Mouse (Mus musculus): ENCODE results near the gene Stx6. TPM values are rescaled to one million over a fixed set of nuclear protein-coding genes. Genes with fewer than 3 reads are reported as not detected.

Stx6 gene
- total and polyA plus RNA-seq, 3 experiments, result 26.0 to 33.4 (median 31.8) TPM

DNA sequence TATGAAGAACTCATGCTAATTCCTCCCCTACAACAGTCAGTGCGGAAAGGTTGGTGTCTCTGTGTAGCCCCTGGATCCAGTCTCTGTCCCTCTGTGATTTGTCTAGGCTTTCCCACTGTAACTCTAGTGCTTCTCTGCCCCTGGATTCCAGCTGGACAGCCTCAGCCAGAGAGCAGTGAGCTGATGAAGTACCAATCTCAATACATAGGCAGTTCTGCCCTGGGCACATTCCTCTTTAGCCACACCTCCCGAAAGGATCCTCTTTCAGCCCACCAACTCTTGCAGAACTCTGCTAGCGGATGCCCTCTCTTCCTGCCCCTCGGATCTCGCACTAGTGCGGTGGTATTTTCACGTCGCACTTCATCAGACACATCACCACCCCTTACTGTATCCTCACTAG lies 23.6 kb upstream of the Stx6 start:
- dilution Hi-C loops (cut with MboI; ENCODE audit: extremely low pct_ligation_motif_present, extremely low pct_unique_long_range_greater_than_20kb, low sequenced_read_pairs), result no loop called here
- DNase-seq (ENCODE audit: extremely low read depth), result no peak

DNA sequence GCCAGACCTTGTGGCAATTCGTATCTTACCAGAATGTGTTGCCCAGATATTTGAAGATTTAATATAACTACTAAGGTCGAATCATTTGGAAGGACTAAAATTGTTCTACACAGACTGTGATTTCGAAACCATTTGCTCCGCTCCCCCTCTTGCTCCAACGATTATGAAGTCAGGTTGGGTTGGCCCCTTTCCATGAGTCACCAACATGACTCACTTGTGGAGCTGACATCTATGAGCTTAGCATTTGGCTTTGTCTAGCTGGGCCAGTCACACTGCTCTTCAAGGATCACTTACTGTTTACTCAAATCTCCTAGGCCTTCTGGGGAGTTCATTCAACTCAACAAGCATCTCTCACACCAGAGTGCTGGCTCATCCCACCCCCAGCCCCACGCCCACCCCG lies 19.7 kb upstream of the Stx6 start:
- H3K9me3 ChIP-seq (replicated peaks; ENCODE audit: low read length), result no peaks in the 10 kb centered on the region
- peaks cover 16 to 52% of the 10 kb centered on the region in 2 experiments for H3K4me1 ChIP-seq (ENCODE audit: control insufficient read depth in 1 of 2, insufficient read depth in 2 of 2)
- H3K79me2 ChIP-seq (replicated peaks; ENCODE audit: control insufficient read depth, extremely low read depth, insufficient read depth, poor library complexity, severe bottlenecking), result no peaks in the 10 kb centered on the region
- no peak for TF ChIP-seq MAZ (IDR thresholded peaks at IDR 0.05; ENCODE audit: low read depth, low read length)
- peak; percentile 19; the same call in 1 of the 2 replicates for TF ChIP-seq SMC3 (IDR thresholded peaks at IDR 0.05; ENCODE audit: low read depth, low read length)
- 0 out of 2 replicates have a peak, but pooled peaks have one; percentile 52 for TF ChIP-seq TCF12 (IDR thresholded peaks at IDR 0.05; ENCODE audit: low read depth, low read length)
- no peak for TF ChIP-seq CHD1 (IDR thresholded peaks at IDR 0.05; ENCODE audit: low read depth, low read length)
- TF ChIP-seq USF2 (conservative IDR thresholded peaks at IDR 0.05; ENCODE audit: low read depth, low read length), result no peak
- peak; percentile 87 for TF ChIP-seq IRF4 (IDR thresholded peaks at IDR 0.05; ENCODE audit: low read depth, low read length)
- peak; percentile 75 for TF ChIP-seq BHLHE40 (IDR thresholded peaks at IDR 0.05; ENCODE audit: low read depth, low read length)
- TF ChIP-seq ETS1 (conservative IDR thresholded peaks at IDR 0.05; ENCODE audit: low read depth, low read length), result peak; percentile 98
- TF ChIP-seq MXI1 (IDR thresholded peaks at IDR 0.05; ENCODE audit: low read depth, low read length), result no peak; the same call in 1 of the 2 replicates
- peak; percentile 91 for TF ChIP-seq EP300 (IDR thresholded peaks at IDR 0.05; ENCODE audit: low read length)
- peak; percentile 57 for TF ChIP-seq CHD2 (IDR thresholded peaks at IDR 0.05; ENCODE audit: low read length)
- peak; percentile 85 for TF ChIP-seq JUND (conservative IDR thresholded peaks at IDR 0.05; ENCODE audit: low read depth, low read length)
- 0 out of 2 replicates have a peak, but pooled peaks have one; percentile 33 for TF ChIP-seq SIN3A (IDR thresholded peaks at IDR 0.05; ENCODE audit: low read length)
- TF ChIP-seq RCOR1 (conservative IDR thresholded peaks at IDR 0.05; ENCODE audit: low read depth, low read length), result peak; percentile 64; the same call in 1 of the 2 replicates
- TF ChIP-seq ELF1 (IDR thresholded peaks at IDR 0.05; ENCODE audit: low read depth, low read length), result no peak
- peak; percentile 89 for TF ChIP-seq JUN (IDR thresholded peaks at IDR 0.05; ENCODE audit: insufficient read depth, low read depth, low read length)
- peak; percentile 72; the same call in 1 of the 2 replicates for TF ChIP-seq MEF2A (IDR thresholded peaks at IDR 0.05; ENCODE audit: borderline replicate concordance, low read depth, low read length)
- no peak for TF ChIP-seq MYC (IDR thresholded peaks at IDR 0.05; ENCODE audit: low read depth, low read length)
- H3K4me2 ChIP-seq (ENCODE audit: insufficient read depth, low read depth, poor library complexity, severe bottlenecking), result peak overlapping the region; percentile 63; the same call in 1 of the 2 replicates
- no peak overlapping the region for H3K27ac ChIP-seq (ENCODE audit: insufficient read depth, low read depth)
- no peak overlapping the region for H3K4me3 ChIP-seq (replicated peaks in 1 of 3; ENCODE audit: low read depth in 2 of 3, low read length in 2 of 3, poor library complexity in 1 of 3)
- in situ Hi-C loops (cut with MboI; ENCODE audit: low pct_ligation_motif_present, low pct_unique_long_range_greater_than_20kb, low sequenced_read_pairs), result loop anchor here (5.0 kb wide), 1 partner anchor 86 kb away; no protein-coding TSS in a partner anchor
- dilution Hi-C loops (cut with MboI; ENCODE audit: extremely low pct_ligation_motif_present, extremely low pct_unique_long_range_greater_than_20kb, low sequenced_read_pairs), result no loop called here
- H3K9ac ChIP-seq (ENCODE audit: insufficient read depth, low read depth), result peak overlapping the region; percentile 30; the same call in 1 of the 2 replicates
- peaks cover 0 to 29% of the 10 kb centered on the region in 2 experiments for H3K36me3 ChIP-seq (replicated peaks in 1 of 2; ENCODE audit: control insufficient read depth in 1 of 2, insufficient read depth in 1 of 2, low read length in 1 of 2)
- DNase-seq (ENCODE audit: extremely low read depth), result peak; percentile 83
- no peaks in the 10 kb centered on the region for H3K27me3 ChIP-seq (replicated peaks)

More for the DNA sequence above, 23.6 kb upstream of the Stx6 start:
- in situ Hi-C loops (cut with MboI; ENCODE audit: low pct_ligation_motif_present, low pct_unique_long_range_greater_than_20kb, low sequenced_read_pairs), result loop anchor here (5.0 kb wide), 1 partner anchor 83 kb away; no protein-coding TSS in a partner anchor
- Histone ChIP-seq H3K36me3 (replicated peaks in 1 of 2; ENCODE audit: control insufficient read depth in 1 of 2, insufficient read depth in 1 of 2, low read length in 1 of 2) (peaks cover 5 to 49% of the 10 kb centered on the region in 2 experiments), H3K9ac (ENCODE audit: insufficient read depth, low read depth) (no peak overlapping the region), H3K79me2 (replicated peaks; ENCODE audit: control insufficient read depth, extremely low read depth, insufficient read depth, poor library complexity, severe bottlenecking) (no peaks in the 10 kb centered on the region), H3K4me1 (ENCODE audit: control insufficient read depth in 1 of 2, insufficient read depth in 2 of 2) (peaks cover 23 to 62% of the 10 kb centered on the region in 2 experiments), H3K4me2 (ENCODE audit: insufficient read depth, low read depth, poor library complexity, severe bottlenecking) (no peak overlapping the region), H3K27ac (ENCODE audit: insufficient read depth, low read depth) (no peak overlapping the region), H3K27me3 (replicated peaks) (no peaks in the 10 kb centered on the region), H3K9me3 (replicated peaks; ENCODE audit: low read length) (peaks cover 5% of the 10 kb centered on the region), H3K4me3 (replicated peaks in 1 of 3; ENCODE audit: low read depth in 2 of 3, low read length in 2 of 3, poor library complexity in 1 of 3) (no peak overlapping the region)
- TF ChIP-seq CHD1 (IDR thresholded peaks at IDR 0.05; ENCODE audit: low read depth, low read length), result no peak
- no peak for TF ChIP-seq MAZ (IDR thresholded peaks at IDR 0.05; ENCODE audit: low read depth, low read length)
- no peak for TF ChIP-seq HCFC1 (IDR thresholded peaks at IDR 0.05; ENCODE audit: low read depth, low read length)
- no peak for TF ChIP-seq EP300 (IDR thresholded peaks at IDR 0.05; ENCODE audit: low read length)
- TF ChIP-seq ZC3H11A (IDR thresholded peaks at IDR 0.05; ENCODE audit: low read depth, low read length), result no peak
